ENCODE assay signal across 8 mouse cellular contexts in the genomic region with DNA sequence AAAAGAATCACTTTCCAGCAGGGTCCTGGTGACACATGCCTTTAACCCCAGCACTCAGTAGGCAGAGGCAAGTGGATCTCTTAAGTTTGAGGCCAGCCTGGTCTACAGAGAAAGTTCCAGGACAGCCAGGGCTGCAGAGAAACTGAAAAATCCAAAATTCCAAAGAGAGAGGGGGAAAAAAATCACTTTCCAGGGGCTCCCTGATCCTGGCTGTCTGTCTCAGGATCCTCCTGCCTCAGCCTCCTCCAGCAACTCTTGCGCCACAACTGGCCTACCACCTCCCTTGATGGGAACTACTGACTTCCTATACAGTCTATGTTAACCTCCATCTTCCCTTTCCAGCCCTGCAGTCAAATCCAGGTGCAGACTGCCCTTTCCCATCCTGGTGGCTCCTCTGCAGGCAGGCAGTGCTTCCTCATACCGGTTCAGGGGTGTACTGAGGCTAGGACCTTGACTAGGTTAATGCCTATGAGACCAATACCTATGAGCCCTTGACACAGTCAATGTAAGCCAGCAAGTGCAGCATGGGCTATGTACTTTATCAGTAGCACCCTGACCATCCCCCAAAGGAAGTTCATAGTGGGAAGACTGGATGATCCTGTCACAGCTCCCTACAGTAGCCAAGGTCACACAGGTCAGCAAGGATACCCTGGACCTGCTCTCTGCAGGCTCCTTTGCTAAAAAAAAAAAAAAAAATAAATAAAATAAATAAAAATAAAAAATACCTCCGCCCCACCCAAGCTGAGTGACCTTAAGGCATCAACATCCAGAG. TPM values are rescaled to one million over a fixed set of nuclear protein-coding genes. Genes with fewer than 3 reads are reported as not detected.
DNase-seq lines count a peak whose midpoint lies in the region; ATAC-seq and TF ChIP-seq lines count a peak whose summit lies in the region.
"Had no signal": no experiment of that assay in that cellular context is flagged by ENCODE, and none has a peak within 500 bp of the region (broad histone marks: within the 10 kb centered on the region; RNA-seq: fewer than 3 reads in every experiment).

No protein-coding gene starts in this region.

- no peak overlapping the region for H3K4me2 ChIP-seq in kidney, embryonic 14.5 days (replicated peaks; ENCODE audit: low read depth, low read length)
- H3K4me2 ChIP-seq in limb, embryonic 14.5 days (replicated peaks; ENCODE audit: low read depth, low read length, severe bottlenecking): no peak overlapping the region
- H3K4me2 ChIP-seq: neural tube, embryonic 12.5 days had no signal

- no peak overlapping the region for H3K9ac ChIP-seq in kidney, embryonic 14.5 days (ENCODE audit: low read depth, low read length)
- no peak overlapping the region for H3K9ac ChIP-seq in limb, embryonic 14.5 days (ENCODE audit: low read depth, low read length, severe bottlenecking)
- H3K9ac ChIP-seq: neural tube, embryonic 12.5 days had no signal

- 0 out of 2 replicates have a peak, but pooled peaks have one; percentile 5 for ATAC-seq in kidney, embryonic 14.5 days (ENCODE audit: low FRiP score, low TSS enrichment)
- ATAC-seq in limb, embryonic 14.5 days (ENCODE audit: low FRiP score, low read depth): 0 out of 2 replicates have a peak, but pooled peaks have one; percentile 0

- H3K27ac ChIP-seq in kidney, embryonic 14.5 days (ENCODE audit: low read depth, low read length): peak overlapping the region; percentile 13; the same call in 1 of the 2 replicates
- H3K27ac ChIP-seq in limb, embryonic 14.5 days (replicated peaks; ENCODE audit: low read depth, low read length): no peak overlapping the region
- H3K27ac ChIP-seq: neural tube, embryonic 12.5 days had no signal

- TF ChIP-seq POLR2A in limb, embryonic 14.5 days (IDR thresholded peaks at IDR 0.05; ENCODE audit: borderline replicate concordance, extremely low read depth, insufficient read depth, insufficient read length): 0 out of 2 replicates have a peak, but pooled peaks have one; percentile 15

- WGBS in kidney, embryonic 14.5 days: 87% methylated on average over 3 of the region's 3 CpGs
- 93% methylated on average over 3 of the region's 3 CpGs for WGBS in limb, embryonic 14.5 days

- H3K36me3 ChIP-seq in kidney, embryonic 14.5 days (ENCODE audit: control insufficient read depth, insufficient read depth, low read length): peaks cover 36% of the 10 kb centered on the region
- peaks cover 39% of the 10 kb centered on the region for H3K36me3 ChIP-seq in limb, embryonic 14.5 days (ENCODE audit: control insufficient read depth, insufficient read depth, low read length)

- H3K9me3 ChIP-seq in kidney, embryonic 14.5 days (ENCODE audit: control insufficient read depth, low read length): no peaks in the 10 kb centered on the region
- no peaks in the 10 kb centered on the region for H3K9me3 ChIP-seq in limb, embryonic 14.5 days (ENCODE audit: control insufficient read depth, low read length)

- H3K27me3 ChIP-seq in kidney, embryonic 14.5 days (ENCODE audit: control insufficient read depth, insufficient read depth, low read length): no peaks in the 10 kb centered on the region
- no peaks in the 10 kb centered on the region for H3K27me3 ChIP-seq in limb, embryonic 14.5 days (ENCODE audit: control insufficient read depth, insufficient read depth, low read length)
- H3K27me3 ChIP-seq: neural tube, embryonic 12.5 days had no signal

- DNase-seq in kidney, adult 9 months: no peak
- DNase-seq in CD4-positive helper T cell, adult 2 months (ENCODE audit: low read depth, low spot score): peak; percentile 35
- peak; percentile 64 for DNase-seq in adipocyte (ENCODE audit: low spot score)
- DNase-seq in limb, embryonic 14.5 days (ENCODE audit: low spot score): no peak
- no peak for DNase-seq in adrenal gland, postnatal 25 days
- DNase-seq in layer of hippocampus, postnatal 10 days (ENCODE audit: low spot score in 2 of 2): no peak

- H3K4me3 ChIP-seq in kidney, embryonic 14.5 days (ENCODE audit: low read length): no peak overlapping the region
- no peak overlapping the region for H3K4me3 ChIP-seq in limb, embryonic 14.5 days (replicated peaks; ENCODE audit: low read length)
- H3K4me3 ChIP-seq: neural tube, embryonic 12.5 days had no signal

- 0 out of 2 replicates have a peak, but pooled peaks cover 12% of the 10 kb centered on the region for H3K4me1 ChIP-seq in kidney, embryonic 14.5 days (ENCODE audit: control insufficient read depth, insufficient read depth, low read length)
- H3K4me1 ChIP-seq in limb, embryonic 14.5 days (ENCODE audit: control insufficient read depth, insufficient read depth, low read length): 0 out of 2 replicates have a peak, but pooled peaks cover 4% of the 10 kb centered on the region

RNA-seq across cellular contexts. Expression of a gene that starts 5.7 kb away (rescaled TPM):
- 166 and 175 TPM in 2 replicates for polyA plus RNA-seq in kidney, embryonic 14.5 days (2014; fragmentation: Nextera tagmentation; extraction: Ambion mirVana)
- polyA plus RNA-seq in limb, embryonic 14.5 days (2012; rRNA removed): 245 and 413 TPM in 2 replicates
- polyA plus RNA-seq in limb, embryonic 14.5 days (2014; fragmentation: Nextera tagmentation; extraction: Ambion mirVana): 195 and 209 TPM in 2 replicates
- total RNA-seq in adrenal gland, postnatal 25 days (2021): 225 TPM in 2 replicates
- total RNA-seq in layer of hippocampus, postnatal 10 days (2021): 10 to 100 TPM; 46.9 to 54.7 TPM

Comparison
In these comparisons a context has a peak if more than half of its experiments do, and no peak if none do; other contexts are left out.
1. DNase-seq: peak in CD4-positive helper T cell, adult 2 months (single experiment) and adipocyte (single experiment); none in kidney, adult 9 months (single experiment), limb, embryonic 14.5 days (single experiment), adrenal gland, postnatal 25 days (single experiment) and layer of hippocampus, postnatal 10 days (0 of 2).